Mouse (Mus musculus) thymus, adult 2 months (tissue): ENCODE measurements around the gene Tmc8.

Experiments used
- CTCF ChIP-seq: fragments of 200-500 bp; IDR thresholded peaks from 2 replicates; pipeline ENCODE4 v1.5.1; 2012; ENCODE audit warnings: mild to moderate bottlenecking, control low read depth, low read length, moderate library complexity, borderline replicate concordance; ENCODE audit not compliant: control insufficient read depth, poor library complexity, insufficient read depth; ENCODE audit errors: extremely low read depth
- POLR2A ChIP-seq: fragments of 200-500 bp; IDR thresholded peaks from 2 replicates; pipeline ENCODE4 v1.6.1; 2012; ENCODE audit warnings: mild to moderate bottlenecking, low read length, control low read depth, moderate library complexity; ENCODE audit not compliant: control insufficient read depth, poor library complexity, insufficient read depth; ENCODE audit errors: extremely low read depth

DNA sequence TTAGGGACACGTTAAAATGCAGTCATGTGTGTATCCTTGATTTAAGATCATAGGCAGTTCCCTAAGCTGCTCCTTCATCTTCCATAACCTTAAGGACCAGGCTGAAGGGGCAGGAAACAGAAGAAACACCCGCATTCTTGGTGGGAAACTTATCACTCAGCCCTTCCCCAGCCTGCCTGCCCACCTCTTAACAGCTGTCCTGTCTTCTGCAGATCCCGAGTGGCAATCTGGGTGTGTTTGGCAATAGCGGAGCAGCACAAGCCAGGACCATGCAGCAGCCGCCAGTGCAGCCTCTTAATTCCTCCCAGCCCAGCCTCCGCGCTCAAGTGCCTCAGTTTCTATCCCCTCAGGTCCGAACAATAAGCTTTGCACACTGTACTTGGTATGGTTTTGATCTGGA, 39.2 kb upstream of the Tmc8 start:
- TF ChIP-seq CTCF, result no peak
- TF ChIP-seq POLR2A, result no peak
